Mouse (Mus musculus) heart, adult 2 months (tissue): ENCODE measurements at regions not wholly inside any gene's neighbourhood (a gene's known extent, or its start where the extent isn't known, plus 50 kb on each side); places are given as distances from the start of the nearest gene placed in this dataset.

Experiments used
- CTCF ChIP-seq: fragments of 200-600 bp; IDR thresholded peaks from 2 replicates; pipeline ENCODE4 v1.8.1; 2022; ENCODE audit warnings: antibody characterized with exemption, mild to moderate bottlenecking, moderate library complexity
- EP300 ChIP-seq: fragments of 200-500 bp; IDR thresholded peaks from 2 replicates; pipeline ENCODE4 v1.6.1; 2011; ENCODE audit warnings: low read depth, low read length, control low read depth; ENCODE audit not compliant: insufficient read depth
- POLR2A ChIP-seq: fragments of 200-500 bp; IDR thresholded peaks from 2 replicates; pipeline ENCODE4 v1.6.1; 2011; ENCODE audit warnings: mild to moderate bottlenecking, low read depth, low read length, control low read depth; ENCODE audit not compliant: insufficient read depth

- no peak for TF ChIP-seq EP300
- TF ChIP-seq POLR2A = no peak
- TF ChIP-seq CTCF = no peak
Measured at GRCm38 (mm10) chr13:10982543-10982942, 621.9 kb upstream of the Chrm3 start.
